Mouse (Mus musculus): ENCODE results near the gene Ap2b1. TPM values are rescaled to one million over a fixed set of nuclear protein-coding genes. Genes with fewer than 3 reads are reported as not detected.
A peak's percentile ranks its signal among the peaks of the same experiment; 100 is the strongest.
"Not testable (repeated sequence)": the region's sequence is repeated elsewhere in the genome, so short reads cannot be mapped to it uniquely, and the experiment has no call there.

Ap2b1 gene
- polyA plus RNA-seq, 1 experiment, result 41.4 TPM

GRCm38 (mm10) chr11:83303751-83304150 lies 4.9 kb downstream of the Ap2b1 start:
- Histone ChIP-seq H3K4me3 (ENCODE audit: control insufficient read depth, insufficient read depth, low read length) (no peak overlapping the region), H3K4me1 (replicated peaks; ENCODE audit: control insufficient read depth, insufficient read depth, low read length) (peaks cover 3% of the 10 kb centered on the region), H3K36me3 (ENCODE audit: control insufficient read depth, insufficient read depth, low read length) (0 out of 2 replicates have a peak, but pooled peaks cover 3% of the 10 kb centered on the region), H3K27ac (ENCODE audit: control insufficient read depth, insufficient read depth, low read length) (no peak overlapping the region), H3K27me3 (ENCODE audit: control insufficient read depth, insufficient read depth, low read length) (no peaks in the 10 kb centered on the region)
- no peak for DNase-seq
- 83% methylated on average over 5 of the region's 5 CpGs for WGBS
- TF ChIP-seq CTCF (IDR thresholded peaks at IDR 0.05; ENCODE audit: borderline replicate concordance, control insufficient read depth, extremely low read depth, insufficient read depth, low read length, poor library complexity) (no peak), POLR2A (IDR thresholded peaks at IDR 0.05; ENCODE audit: control insufficient read depth, extremely low read depth, insufficient read depth, low read length, poor library complexity) (no peak)

- no peak overlapping the region for H3K4me3 ChIP-seq (ENCODE audit: control insufficient read depth, insufficient read depth, low read length)
- no peaks in the 10 kb centered on the region for H3K27me3 ChIP-seq (ENCODE audit: control insufficient read depth, insufficient read depth, low read length)
- TF ChIP-seq CTCF (IDR thresholded peaks at IDR 0.05; ENCODE audit: borderline replicate concordance, control insufficient read depth, extremely low read depth, insufficient read depth, low read length, poor library complexity) (no peak), POLR2A (IDR thresholded peaks at IDR 0.05; ENCODE audit: control insufficient read depth, extremely low read depth, insufficient read depth, low read length, poor library complexity) (no peak)
- WGBS, result 96% methylated on average over 2 of the region's 2 CpGs
- H3K4me1 ChIP-seq (replicated peaks; ENCODE audit: control insufficient read depth, insufficient read depth, low read length), result peaks cover 3% of the 10 kb centered on the region
- H3K27ac ChIP-seq (ENCODE audit: control insufficient read depth, insufficient read depth, low read length), result no peak overlapping the region
- 0 out of 2 replicates have a peak, but pooled peaks cover 4% of the 10 kb centered on the region for H3K36me3 ChIP-seq (ENCODE audit: control insufficient read depth, insufficient read depth, low read length)
- no peak for DNase-seq
These were observed 5.7 kb downstream of the Ap2b1 start for GRCm38 (mm10) chr11:83304485-83304884.

- Histone ChIP-seq H3K27ac (ENCODE audit: control insufficient read depth, insufficient read depth, low read length) (no peak overlapping the region), H3K27me3 (ENCODE audit: control insufficient read depth, insufficient read depth, low read length) (no peaks in the 10 kb centered on the region), H3K36me3 (ENCODE audit: control insufficient read depth, insufficient read depth, low read length) (0 out of 2 replicates have a peak, but pooled peaks cover 4% of the 10 kb centered on the region), H3K4me1 (replicated peaks; ENCODE audit: control insufficient read depth, insufficient read depth, low read length) (peaks cover 3% of the 10 kb centered on the region), H3K4me3 (ENCODE audit: control insufficient read depth, insufficient read depth, low read length) (no peak overlapping the region)
- no peak for TF ChIP-seq POLR2A (IDR thresholded peaks at IDR 0.05; ENCODE audit: control insufficient read depth, extremely low read depth, insufficient read depth, low read length, poor library complexity)
- no peak for TF ChIP-seq CTCF (IDR thresholded peaks at IDR 0.05; ENCODE audit: borderline replicate concordance, control insufficient read depth, extremely low read depth, insufficient read depth, low read length, poor library complexity)
- DNase-seq, result no peak
- WGBS, result 92% methylated on average over 4 of the region's 4 CpGs
These were observed 8.0 kb downstream of the Ap2b1 start for GRCm38 (mm10) chr11:83306700-83307253.

GRCm38 (mm10) chr11:83312471-83312870 lies 13.6 kb downstream of the Ap2b1 start:
- TF ChIP-seq CTCF (IDR thresholded peaks at IDR 0.05; ENCODE audit: borderline replicate concordance, control insufficient read depth, extremely low read depth, insufficient read depth, low read length, poor library complexity), result no peak
- no peak for TF ChIP-seq POLR2A (IDR thresholded peaks at IDR 0.05; ENCODE audit: control insufficient read depth, extremely low read depth, insufficient read depth, low read length, poor library complexity)
- WGBS, result 92% methylated on average over 5 of the region's 5 CpGs
- no peaks in the 10 kb centered on the region for H3K4me1 ChIP-seq (replicated peaks; ENCODE audit: control insufficient read depth, insufficient read depth, low read length)
- H3K27ac ChIP-seq (ENCODE audit: control insufficient read depth, insufficient read depth, low read length), result no peak overlapping the region
- H3K36me3 ChIP-seq (ENCODE audit: control insufficient read depth, insufficient read depth, low read length), result peaks cover 21% of the 10 kb centered on the region
- no peaks in the 10 kb centered on the region for H3K27me3 ChIP-seq (ENCODE audit: control insufficient read depth, insufficient read depth, low read length)
- H3K4me3 ChIP-seq (ENCODE audit: control insufficient read depth, insufficient read depth, low read length), result no peak overlapping the region
- DNase-seq, result no peak

GRCm38 (mm10) chr11:83319048-83319447 lies 20.2 kb downstream of the Ap2b1 start:
- Histone ChIP-seq H3K27ac (ENCODE audit: control insufficient read depth, insufficient read depth, low read length) (no peak overlapping the region), H3K27me3 (ENCODE audit: control insufficient read depth, insufficient read depth, low read length) (no peaks in the 10 kb centered on the region), H3K4me3 (ENCODE audit: control insufficient read depth, insufficient read depth, low read length) (no peak overlapping the region), H3K4me1 (replicated peaks; ENCODE audit: control insufficient read depth, insufficient read depth, low read length) (no peaks in the 10 kb centered on the region), H3K36me3 (ENCODE audit: control insufficient read depth, insufficient read depth, low read length) (peaks cover 54% of the 10 kb centered on the region)
- WGBS, result 91% methylated on average over 4 of the region's 4 CpGs
- TF ChIP-seq POLR2A (IDR thresholded peaks at IDR 0.05; ENCODE audit: control insufficient read depth, extremely low read depth, insufficient read depth, low read length, poor library complexity) (no peak), CTCF (IDR thresholded peaks at IDR 0.05; ENCODE audit: borderline replicate concordance, control insufficient read depth, extremely low read depth, insufficient read depth, low read length, poor library complexity) (no peak)
- DNase-seq, result no peak

GRCm38 (mm10) chr11:83326692-83327091 lies 27.9 kb downstream of the Ap2b1 start:
- DNase-seq; H3K27ac ChIP-seq (ENCODE audit: control insufficient read depth, insufficient read depth, low read length); H3K4me1 ChIP-seq (replicated peaks; ENCODE audit: control insufficient read depth, insufficient read depth, low read length); H3K4me3 ChIP-seq (ENCODE audit: control insufficient read depth, insufficient read depth, low read length); H3K27me3 ChIP-seq (ENCODE audit: control insufficient read depth, insufficient read depth, low read length): not testable (repeated sequence)
- WGBS, result 100% methylated on average over 3 of the region's 3 CpGs
- H3K36me3 ChIP-seq (ENCODE audit: control insufficient read depth, insufficient read depth, low read length), result peaks cover 68% of the 10 kb centered on the region

- Histone ChIP-seq H3K4me1 (replicated peaks; ENCODE audit: control insufficient read depth, insufficient read depth, low read length) (no peaks in the 10 kb centered on the region), H3K4me3 (ENCODE audit: control insufficient read depth, insufficient read depth, low read length) (no peak overlapping the region), H3K36me3 (ENCODE audit: control insufficient read depth, insufficient read depth, low read length) (peaks cover 61% of the 10 kb centered on the region), H3K27ac (ENCODE audit: control insufficient read depth, insufficient read depth, low read length) (no peak overlapping the region), H3K27me3 (ENCODE audit: control insufficient read depth, insufficient read depth, low read length) (no peaks in the 10 kb centered on the region)
- DNase-seq, result peak; percentile 58
- WGBS, result 69% methylated on average over 3 of the region's 3 CpGs
- TF ChIP-seq CTCF (IDR thresholded peaks at IDR 0.05; ENCODE audit: borderline replicate concordance, control insufficient read depth, extremely low read depth, insufficient read depth, low read length, poor library complexity) (no peak), POLR2A (IDR thresholded peaks at IDR 0.05; ENCODE audit: control insufficient read depth, extremely low read depth, insufficient read depth, low read length, poor library complexity) (no peak)
These were observed 28.6 kb downstream of the Ap2b1 start for GRCm38 (mm10) chr11:83327427-83327826.

All from thymus, adult 2 months (tissue).